Mouse (Mus musculus): ENCODE results near the gene Itga7.

DNA sequence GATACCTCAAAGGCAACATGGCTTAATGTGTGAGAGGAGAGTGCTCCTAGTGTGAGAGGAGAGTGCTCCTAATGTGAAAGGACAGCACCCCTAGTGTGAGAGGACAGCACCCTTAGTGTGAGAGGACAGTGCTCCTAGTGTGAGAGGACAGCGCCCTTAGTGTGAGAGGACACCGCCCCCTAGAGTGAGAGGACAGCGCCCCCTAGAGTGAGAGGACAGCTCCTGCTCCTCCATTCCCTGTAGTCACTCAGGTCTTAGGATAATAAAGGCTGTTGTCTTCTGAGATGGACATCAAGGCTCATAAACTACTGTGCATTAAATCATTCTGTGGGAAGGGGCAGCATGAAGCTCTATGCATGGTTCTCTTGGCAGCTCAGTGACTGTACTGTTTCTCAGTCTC is 12.1 kb downstream of the Itga7 start:
- TF ChIP-seq POLR2A (IDR thresholded peaks at IDR 0.05; ENCODE audit: low read depth, low read length) (no peak), CTCF (conservative IDR thresholded peaks at IDR 0.05; ENCODE audit: insufficient read depth, insufficient read length, low read depth, low read length) (peak; percentile 98)

Data from kidney, adult 2 months (tissue).